Mouse (Mus musculus) hindbrain, embryonic 14.5 days (tissue): Measurements from ENCODE around the gene Dkk2. TPM values are rescaled to one million over a fixed set of nuclear protein-coding genes. Genes with fewer than 3 reads are reported as not detected.

Source experiments
- ATAC-seq: fragments of 200-750 bp; cut with Nextera tagmentation; 2 replicates; pipeline ENCODE4 v1.8.0; 2017; ENCODE audit warnings: moderate number of reproducible peaks, mild to moderate bottlenecking, moderate TSS enrichment, moderate library complexity; ENCODE audit not compliant: low FRiP score
- DNase-seq: peaks from one replicate; pipeline ENCODE4 v3.0.0-alpha.2; 2015; ENCODE audit warnings: low spot score
- H3K27ac ChIP-seq: fragments of 300-500 bp; sonication (generic); 2 replicates; pipeline ENCODE4 v1.5.1; 2014; ENCODE audit warnings: mild to moderate bottlenecking, moderate library complexity
- H3K27me3 ChIP-seq: fragments of 300-500 bp; sonication (generic); 2 replicates; pipeline ENCODE4 v1.6.1; 2014; ENCODE audit warnings: mild to moderate bottlenecking, low read length, mixed read lengths; ENCODE audit not compliant: control insufficient read depth, insufficient read depth
- H3K36me3 ChIP-seq: fragments of 300-500 bp; sonication (generic); replicated peaks from 2 replicates; pipeline ENCODE4 v1.6.1; 2014; ENCODE audit not compliant: control insufficient read depth, insufficient read depth
- H3K4me1 ChIP-seq: fragments of 300-500 bp; sonication (generic); replicated peaks from 2 replicates; pipeline ENCODE4 v1.6.1; 2014; ENCODE audit warnings: antibody characterized with exemption, low read length, mixed read lengths; ENCODE audit not compliant: control insufficient read depth, insufficient read depth
- H3K4me2 ChIP-seq: fragments of 300-500 bp; sonication (generic); replicated peaks from 2 replicates; pipeline ENCODE4 v1.6.1; 2014; ENCODE audit warnings: mild to moderate bottlenecking, moderate library complexity
- H3K4me3 ChIP-seq: fragments of 300-500 bp; sonication (generic); replicated peaks from 2 replicates; pipeline ENCODE4 v1.5.1; 2014; ENCODE audit warnings: mild to moderate bottlenecking, low read length
- H3K9ac ChIP-seq: fragments of 300-500 bp; sonication (generic); 2 replicates; pipeline ENCODE4 v1.6.1; 2014
- H3K9me3 ChIP-seq: fragments of 300-500 bp; sonication (generic); 2 replicates; pipeline ENCODE4 v1.6.1; 2016; ENCODE audit warnings: low read length; ENCODE audit not compliant: control insufficient read depth
- WGBS: fragments of 180-500 bp; shearing (Covaris S2); extraction: QIAGEN DNeasy Blood & Tissue Kit; methylation state at CpG from one replicate; pipeline ENCODE4 v1.1.7; 2014; 5-methylcytosine and 5-hydroxymethylcytosine counted together
- polyA plus RNA-seq: library from polyadenylated mRNA; unstranded; fragments of >200 nt; fragmentation: Nextera tagmentation; extraction: Ambion mirVana; gene quantifications from 2 replicates; pipeline ENCODE4 v1.2.1, GENCODE M21; 2014

The Dkk2 gene
- polyA plus RNA-seq, 1 experiment from 2014 or later, result 1.7 TPM

GRCm38 (mm10) chr3:132103454-132103853, 18.4 kb downstream of the Dkk2 start:
- Histone ChIP-seq H3K27me3 (no peaks in the 10 kb centered on the region), H3K27ac (no peak overlapping the region), H3K9ac (no peak overlapping the region), H3K4me2 (no peak overlapping the region), H3K4me3 (no peak overlapping the region), H3K4me1 (no peaks in the 10 kb centered on the region), H3K9me3 (no peaks in the 10 kb centered on the region), H3K36me3 (no peaks in the 10 kb centered on the region)
- no peak for ATAC-seq
- 52% methylated on average over 7 of the region's 7 CpGs for WGBS
- no peak for DNase-seq

GRCm38 (mm10) chr3:132115772-132116511, 30.9 kb downstream of the Dkk2 start:
- H3K36me3 ChIP-seq, result no peaks in the 10 kb centered on the region
- no peaks in the 10 kb centered on the region for H3K27me3 ChIP-seq
- H3K4me1 ChIP-seq, result no peaks in the 10 kb centered on the region
- no peak overlapping the region for H3K9ac ChIP-seq
- H3K4me3 ChIP-seq, result no peak overlapping the region
- ATAC-seq (no peak), DNase-seq (no peak)
- no peak overlapping the region for H3K27ac ChIP-seq
- no peak overlapping the region for H3K4me2 ChIP-seq
- WGBS, result 90% methylated on average over 7 of the region's 7 CpGs
- H3K9me3 ChIP-seq, result no peaks in the 10 kb centered on the region

- DNase-seq, result no peak
- Histone ChIP-seq H3K9ac (no peak overlapping the region), H3K36me3 (no peaks in the 10 kb centered on the region), H3K4me1 (no peaks in the 10 kb centered on the region), H3K9me3 (no peaks in the 10 kb centered on the region), H3K4me2 (no peak overlapping the region), H3K27ac (no peak overlapping the region), H3K4me3 (no peak overlapping the region), H3K27me3 (no peaks in the 10 kb centered on the region)
- WGBS, result 69% methylated on average over 5 of the region's 5 CpGs
- no peak for ATAC-seq
Observed at GRCm38 (mm10) chr3:132121344-132121743, 36.3 kb downstream of the Dkk2 start.

- no peaks in the 10 kb centered on the region for H3K27me3 ChIP-seq
- H3K9me3 ChIP-seq, result no peaks in the 10 kb centered on the region
- no peak overlapping the region for H3K4me2 ChIP-seq
- H3K36me3 ChIP-seq, result no peaks in the 10 kb centered on the region
- DNase-seq (no peak), ATAC-seq (no peak)
- no peaks in the 10 kb centered on the region for H3K4me1 ChIP-seq
- WGBS, result 70% methylated on average over 4 of the region's 4 CpGs
- no peak overlapping the region for H3K27ac ChIP-seq
- H3K9ac ChIP-seq, result no peak overlapping the region
- no peak overlapping the region for H3K4me3 ChIP-seq
Observed at GRCm38 (mm10) chr3:132122581-132122980, 37.5 kb downstream of the Dkk2 start.

GRCm38 (mm10) chr3:132125227-132125740, 40.2 kb downstream of the Dkk2 start:
- no peaks in the 10 kb centered on the region for H3K27me3 ChIP-seq
- H3K4me2 ChIP-seq, result no peak overlapping the region
- H3K27ac ChIP-seq, result no peak overlapping the region
- DNase-seq, result no peak
- WGBS, result 79% methylated on average over 8 of the region's 8 CpGs
- no peaks in the 10 kb centered on the region for H3K4me1 ChIP-seq
- no peaks in the 10 kb centered on the region for H3K9me3 ChIP-seq
- H3K4me3 ChIP-seq, result no peak overlapping the region
- H3K36me3 ChIP-seq, result no peaks in the 10 kb centered on the region
- ATAC-seq, result no peak
- H3K9ac ChIP-seq, result no peak overlapping the region

- 94% methylated on average over 1 of the region's 1 CpGs for WGBS
- Histone ChIP-seq H3K27ac (no peak overlapping the region), H3K9me3 (no peaks in the 10 kb centered on the region), H3K36me3 (no peaks in the 10 kb centered on the region), H3K27me3 (no peaks in the 10 kb centered on the region), H3K4me3 (no peak overlapping the region), H3K9ac (no peak overlapping the region), H3K4me2 (no peak overlapping the region), H3K4me1 (no peaks in the 10 kb centered on the region)
- DNase-seq, result no peak
- no peak for ATAC-seq
Observed at GRCm38 (mm10) chr3:132129730-132130274, 44.7 kb downstream of the Dkk2 start.

- H3K4me3 ChIP-seq, result no peak overlapping the region
- H3K27ac ChIP-seq, result no peak overlapping the region
- 80% methylated on average over 3 of the region's 3 CpGs for WGBS
- no peak overlapping the region for H3K9ac ChIP-seq
- no peak overlapping the region for H3K4me2 ChIP-seq
- DNase-seq (no peak), ATAC-seq (no peak)
- H3K4me1 ChIP-seq, result no peaks in the 10 kb centered on the region
- no peaks in the 10 kb centered on the region for H3K9me3 ChIP-seq
- no peaks in the 10 kb centered on the region for H3K27me3 ChIP-seq
- H3K36me3 ChIP-seq, result no peaks in the 10 kb centered on the region
Observed at GRCm38 (mm10) chr3:132130781-132131180, 45.7 kb downstream of the Dkk2 start.

- Histone ChIP-seq H3K9ac (no peak overlapping the region), H3K4me3 (no peak overlapping the region), H3K36me3 (no peaks in the 10 kb centered on the region), H3K27ac (no peak overlapping the region), H3K4me1 (no peaks in the 10 kb centered on the region), H3K4me2 (no peak overlapping the region), H3K27me3 (no peaks in the 10 kb centered on the region), H3K9me3 (no peaks in the 10 kb centered on the region)
- 85% methylated on average over 4 of the region's 4 CpGs for WGBS
- DNase-seq (no peak), ATAC-seq (no peak)
Observed at GRCm38 (mm10) chr3:132131939-132132338, 46.8 kb downstream of the Dkk2 start.

- H3K9ac ChIP-seq, result no peak overlapping the region
- DNase-seq, result no peak
- no peak overlapping the region for H3K27ac ChIP-seq
- H3K36me3 ChIP-seq, result no peaks in the 10 kb centered on the region
- H3K4me2 ChIP-seq, result no peak overlapping the region
- no peaks in the 10 kb centered on the region for H3K27me3 ChIP-seq
- no peak overlapping the region for H3K4me3 ChIP-seq
- H3K9me3 ChIP-seq, result no peaks in the 10 kb centered on the region
- 69% methylated on average over 1 of the region's 1 CpGs for WGBS
- ATAC-seq, result no peak
- H3K4me1 ChIP-seq, result no peaks in the 10 kb centered on the region
Observed at GRCm38 (mm10) chr3:132134502-132134901, 49.4 kb downstream of the Dkk2 start.
